Mouse (Mus musculus): ENCODE measurements around the gene Mfsd13b.

Mfsd13b gene

DNA sequence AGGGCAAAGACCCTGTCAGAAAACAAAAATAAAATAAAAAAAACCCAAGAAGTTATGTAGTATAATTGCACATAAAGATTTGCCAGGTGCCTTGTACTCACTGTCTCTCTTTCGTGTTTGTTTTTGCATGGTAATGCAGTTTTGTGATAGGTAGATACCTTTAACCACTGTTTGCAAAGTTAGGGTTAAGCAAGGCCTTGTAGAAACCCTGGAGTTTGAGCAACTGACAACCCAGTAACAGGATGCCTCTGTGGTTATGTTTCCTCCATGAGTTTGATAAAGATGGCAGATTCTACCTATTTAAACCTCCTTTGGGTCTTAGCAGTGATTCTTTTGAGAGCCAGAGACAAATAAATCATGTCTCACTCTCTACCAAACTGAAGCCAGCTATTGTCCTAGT, 61.2 kb downstream of the Mfsd13b start:
- DNase-seq (ENCODE audit: low spot score): no peak

GRCm38 (mm10) chr7:121044251-121044650, 61.9 kb downstream of the Mfsd13b start:
- DNase-seq (ENCODE audit: low spot score): no peak

DNA sequence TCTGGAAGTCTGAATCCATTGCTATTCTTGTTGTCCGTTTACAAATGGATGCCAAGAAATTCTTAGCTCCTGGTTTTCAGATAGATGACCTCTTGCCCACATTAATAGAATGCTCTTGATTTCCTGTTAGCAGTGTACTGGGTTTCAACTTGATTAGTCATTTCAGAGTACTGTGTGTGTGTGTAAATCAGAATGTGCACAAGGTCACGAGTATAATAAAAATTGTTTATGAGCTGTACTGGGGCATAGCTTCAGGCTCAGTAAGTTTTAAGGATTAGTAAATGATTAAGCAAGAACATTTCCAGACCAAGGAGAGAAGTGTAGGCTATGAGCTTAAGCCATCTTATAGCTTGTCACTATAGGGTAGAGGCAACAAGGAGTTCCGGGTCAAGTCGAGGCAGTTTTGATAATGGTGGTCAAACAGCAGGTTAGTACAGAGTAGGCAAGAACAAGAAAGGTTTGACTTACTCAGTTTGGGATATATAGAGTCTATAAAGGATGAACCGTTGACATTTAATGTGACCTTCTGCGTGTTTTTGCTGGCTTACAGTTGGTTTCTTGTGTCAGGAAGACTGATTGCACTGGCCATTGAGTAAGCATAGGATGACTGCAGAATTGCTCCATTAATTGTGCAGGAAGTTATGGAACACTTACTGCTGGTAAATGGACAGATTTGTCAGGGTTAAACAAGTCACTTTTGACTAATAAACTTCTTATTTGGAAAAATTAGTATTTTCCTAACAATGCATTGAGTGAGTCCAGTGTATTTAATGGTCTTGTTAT, 63.6 kb downstream of the Mfsd13b start:
- no peak for DNase-seq (ENCODE audit: low spot score)

DNA sequence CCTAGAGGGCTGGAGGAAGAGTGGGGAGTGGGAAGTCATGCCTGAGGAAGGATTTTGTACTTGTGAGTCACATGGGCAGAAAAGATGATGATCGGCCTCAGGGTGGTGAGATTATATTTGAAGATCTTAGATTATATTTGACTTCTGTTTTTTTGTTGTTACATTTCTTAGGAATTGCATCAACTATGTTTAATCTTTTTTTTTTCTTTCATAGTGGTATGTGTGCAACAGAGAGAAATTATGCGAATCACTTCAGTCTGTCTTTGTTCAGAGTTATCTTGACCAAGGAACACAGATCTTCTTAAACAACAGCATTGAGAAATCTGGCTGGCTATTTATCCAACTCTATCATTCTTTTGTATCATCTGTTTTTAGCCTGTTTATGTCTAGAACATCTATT, 65.3 kb downstream of the Mfsd13b start:
- no peak for DNase-seq (ENCODE audit: low spot score)

GRCm38 (mm10) chr7:121053071-121053470, 70.8 kb downstream of the Mfsd13b start:
- no peak for DNase-seq (ENCODE audit: low spot score)

DNA sequence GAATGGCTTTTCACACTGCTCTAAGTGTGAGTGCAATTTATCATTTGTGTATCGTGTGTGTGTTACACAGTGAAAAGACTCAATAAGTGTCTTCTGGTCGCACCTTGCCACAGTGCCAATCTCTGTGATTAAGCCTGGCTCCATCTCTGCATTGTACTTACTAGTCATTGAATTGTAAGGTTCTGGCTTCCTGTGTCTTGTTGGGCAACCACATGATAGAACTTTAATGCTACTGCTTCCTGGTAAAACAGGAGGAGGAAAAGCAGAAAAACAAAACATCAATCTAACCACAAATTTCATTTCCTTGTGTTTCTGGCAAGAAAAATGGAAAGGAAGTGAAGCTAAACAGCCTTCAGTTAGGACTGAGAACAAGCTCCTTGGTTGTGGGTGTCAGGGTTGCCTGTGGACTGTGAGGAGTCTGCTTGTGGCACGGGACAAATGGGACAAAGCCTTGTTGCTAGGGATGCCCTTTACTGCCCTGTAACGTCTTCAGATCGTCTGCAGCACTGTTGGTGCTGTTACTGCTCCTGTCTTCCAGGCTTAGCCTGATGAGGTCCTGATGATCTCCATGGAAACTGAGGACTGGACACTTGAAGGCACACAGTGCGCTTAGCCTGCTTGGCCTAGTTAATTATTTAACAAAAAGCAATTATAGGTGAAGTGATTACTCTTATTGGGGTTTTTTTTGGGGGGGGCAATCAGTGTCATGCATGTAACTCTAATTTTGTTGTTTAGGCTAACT, 77.3 kb downstream of the Mfsd13b start:
- no peak for DNase-seq (ENCODE audit: low spot score)

DNA sequence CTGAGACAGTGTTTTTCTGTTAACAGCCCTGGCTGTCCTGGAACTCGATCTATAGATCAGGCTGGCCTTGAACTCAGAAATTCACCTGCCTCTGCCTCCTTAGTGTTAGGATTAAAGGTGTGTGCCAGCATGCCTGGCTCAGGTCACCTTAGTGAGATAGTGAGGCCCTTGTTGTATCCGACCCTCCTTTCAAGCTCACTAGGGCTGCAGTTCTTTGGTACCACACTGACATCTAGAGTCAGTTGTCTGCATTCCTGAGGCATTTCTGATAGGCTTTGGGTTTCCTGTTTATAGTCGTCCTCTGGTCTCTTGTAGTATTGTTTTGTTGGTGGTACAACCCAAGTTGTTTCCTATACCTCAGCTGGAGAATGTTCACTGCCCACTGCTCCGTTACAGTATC, 82.0 kb downstream of the Mfsd13b start:
- DNase-seq (ENCODE audit: low spot score): no peak

Measured in left cerebral cortex, adult 11 months (tissue).